Mouse (Mus musculus) embryonic facial prominence, embryonic 13.5 days (tissue): ENCODE results near the gene Atp10a. TPM values are rescaled to one million over a fixed set of nuclear protein-coding genes. Genes with fewer than 3 reads are reported as not detected.

Experiments used
- ATAC-seq: fragments of 200-750 bp; cut with Nextera tagmentation; 2 replicates; pipeline ENCODE4 v1.8.0; 2017; ENCODE audit warnings: low read depth; ENCODE audit not compliant: insufficient number of reproducible peaks, insufficient read depth, low FRiP score, low TSS enrichment
- H3K27ac ChIP-seq: fragments of 300-500 bp; sonication (generic); 2 replicates; pipeline ENCODE4 v1.5.1; 2015; ENCODE audit warnings: moderate library complexity, mild to moderate bottlenecking, inconsistent platforms
- H3K27me3 ChIP-seq: fragments of 300-500 bp; sonication (generic); 2 replicates; pipeline ENCODE4 v1.6.1; 2015; ENCODE audit warnings: mild to moderate bottlenecking, inconsistent platforms
- H3K36me3 ChIP-seq: fragments of 300-500 bp; sonication (generic); 2 replicates; pipeline ENCODE4 v1.6.1; 2015; ENCODE audit warnings: mild to moderate bottlenecking, inconsistent platforms
- H3K4me1 ChIP-seq: fragments of 300-500 bp; sonication (generic); 2 replicates; pipeline ENCODE4 v1.6.1; 2015; ENCODE audit warnings: inconsistent platforms
- H3K4me2 ChIP-seq: fragments of 300-500 bp; sonication (generic); 2 replicates; pipeline ENCODE4 v1.6.1; 2015; ENCODE audit warnings: moderate library complexity, mild to moderate bottlenecking, inconsistent platforms
- H3K4me3 ChIP-seq: fragments of 300-500 bp; sonication (generic); 2 replicates; pipeline ENCODE4 v1.5.1; 2015; ENCODE audit warnings: mild to moderate bottlenecking, inconsistent platforms
- H3K9ac ChIP-seq: fragments of 300-500 bp; sonication (generic); 2 replicates; pipeline ENCODE4 v1.6.1; 2015; ENCODE audit warnings: mild to moderate bottlenecking, inconsistent platforms
- H3K9me3 ChIP-seq: fragments of 300-500 bp; sonication (generic); 2 replicates; pipeline ENCODE4 v1.6.1; 2016; ENCODE audit warnings: inconsistent platforms
- WGBS: fragments of 180-500 bp; shearing (Covaris S2); methylation state at CpG from one replicate; pipeline ENCODE4 v1.1.7; 2015; ENCODE audit warnings: mixed read lengths; 5-methylcytosine and 5-hydroxymethylcytosine counted together
- polyA plus RNA-seq: library from polyadenylated mRNA; unstranded; fragments of >200 nt; fragmentation: Nextera tagmentation; extraction: Ambion mirVana; gene quantifications from 2 replicates; pipeline ENCODE4 v1.2.1, GENCODE M21; 2015

Gene Atp10a
- polyA plus RNA-seq, 1 experiment from 2014 or later = 2.0 TPM

- H3K27ac ChIP-seq = no peak overlapping the region
- H3K9me3 ChIP-seq = no peaks in the 10 kb centered on the region
- no peak overlapping the region for H3K9ac ChIP-seq
- H3K4me2 ChIP-seq = no peak overlapping the region
- 72% methylated on average over 6 of the region's 6 CpGs for WGBS
- no peaks in the 10 kb centered on the region for H3K36me3 ChIP-seq
- ATAC-seq = no peak
- H3K4me1 ChIP-seq = peaks cover 8% of the 10 kb centered on the region; the same call in 1 of the 2 replicates
- no peak overlapping the region for H3K4me3 ChIP-seq
- no peaks in the 10 kb centered on the region for H3K27me3 ChIP-seq
Observed at GRCm38 (mm10) chr7:58690997-58691596, 35.1 kb downstream of the Atp10a start.

- Histone ChIP-seq H3K4me2 (no peak overlapping the region), H3K9me3 (no peaks in the 10 kb centered on the region), H3K4me1 (peaks cover 8% of the 10 kb centered on the region; the same call in 1 of the 2 replicates), H3K36me3 (no peaks in the 10 kb centered on the region), H3K9ac (no peak overlapping the region), H3K27ac (no peak overlapping the region), H3K4me3 (no peak overlapping the region), H3K27me3 (no peaks in the 10 kb centered on the region)
- 70% methylated on average over 2 of the region's 2 CpGs for WGBS
- no peak for ATAC-seq
Observed at GRCm38 (mm10) chr7:58692704-58693103, 36.7 kb downstream of the Atp10a start.

- H3K27me3 ChIP-seq = no peaks in the 10 kb centered on the region
- H3K9me3 ChIP-seq = no peaks in the 10 kb centered on the region
- WGBS = 55% methylated on average over 3 of the region's 3 CpGs
- no peaks in the 10 kb centered on the region for H3K36me3 ChIP-seq
- no peak overlapping the region for H3K9ac ChIP-seq
- no peak overlapping the region for H3K4me3 ChIP-seq
- no peak for ATAC-seq
- H3K4me1 ChIP-seq = peaks cover 8% of the 10 kb centered on the region; the same call in 1 of the 2 replicates
- no peak overlapping the region for H3K27ac ChIP-seq
- no peak overlapping the region for H3K4me2 ChIP-seq
Observed at GRCm38 (mm10) chr7:58693342-58693741, 37.4 kb downstream of the Atp10a start.

GRCm38 (mm10) chr7:58695661-58696060 lies 39.7 kb downstream of the Atp10a start:
- Histone ChIP-seq H3K4me3 (no peak overlapping the region), H3K27me3 (no peaks in the 10 kb centered on the region), H3K4me2 (no peak overlapping the region), H3K27ac (no peak overlapping the region), H3K36me3 (no peaks in the 10 kb centered on the region), H3K9ac (no peak overlapping the region), H3K4me1 (peaks cover 8% of the 10 kb centered on the region; the same call in 1 of the 2 replicates), H3K9me3 (no peaks in the 10 kb centered on the region)
- no peak for ATAC-seq
- 75% methylated on average over 1 of the region's 1 CpGs for WGBS

GRCm38 (mm10) chr7:58697092-58697491 lies 41.1 kb downstream of the Atp10a start:
- 73% methylated on average over 2 of the region's 2 CpGs for WGBS
- peaks cover 8% of the 10 kb centered on the region; the same call in 1 of the 2 replicates for H3K4me1 ChIP-seq
- H3K36me3 ChIP-seq = no peaks in the 10 kb centered on the region
- H3K27ac ChIP-seq = no peak overlapping the region
- no peak overlapping the region for H3K4me3 ChIP-seq
- H3K9ac ChIP-seq = no peak overlapping the region
- H3K27me3 ChIP-seq = no peaks in the 10 kb centered on the region
- no peaks in the 10 kb centered on the region for H3K9me3 ChIP-seq
- no peak overlapping the region for H3K4me2 ChIP-seq
- ATAC-seq = no peak

- WGBS = 87% methylated on average over 7 of the region's 7 CpGs
- no peak overlapping the region for H3K4me2 ChIP-seq
Observed at GRCm38 (mm10) chr7:58698738-58699442, 42.9 kb downstream of the Atp10a start.

GRCm38 (mm10) chr7:58701311-58701710 lies 45.3 kb downstream of the Atp10a start:
- H3K9me3 ChIP-seq = no peaks in the 10 kb centered on the region
- no peak overlapping the region for H3K4me3 ChIP-seq
- H3K27me3 ChIP-seq = no peaks in the 10 kb centered on the region
- H3K9ac ChIP-seq = no peak overlapping the region
- no peaks in the 10 kb centered on the region for H3K4me1 ChIP-seq
- H3K36me3 ChIP-seq = no peaks in the 10 kb centered on the region
- no peak overlapping the region for H3K4me2 ChIP-seq
- WGBS = 88% methylated on average over 4 of the region's 4 CpGs
- no peak overlapping the region for H3K27ac ChIP-seq
- no peak for ATAC-seq

More at GRCm38 (mm10) chr7:58698738-58699442, 42.9 kb downstream of the Atp10a start:
- H3K27me3 ChIP-seq = no peaks in the 10 kb centered on the region
- H3K4me1 ChIP-seq = no peaks in the 10 kb centered on the region
- H3K27ac ChIP-seq = no peak overlapping the region
- H3K4me3 ChIP-seq = no peak overlapping the region
- ATAC-seq = no peak
- H3K36me3 ChIP-seq = no peaks in the 10 kb centered on the region
- H3K9me3 ChIP-seq = no peaks in the 10 kb centered on the region
- no peak overlapping the region for H3K9ac ChIP-seq

- H3K27me3 ChIP-seq = no peaks in the 10 kb centered on the region
- no peaks in the 10 kb centered on the region for H3K9me3 ChIP-seq
- no peak overlapping the region for H3K9ac ChIP-seq
- no peaks in the 10 kb centered on the region for H3K36me3 ChIP-seq
- no peaks in the 10 kb centered on the region for H3K4me1 ChIP-seq
- 95% methylated on average over 3 of the region's 3 CpGs for WGBS
- H3K4me2 ChIP-seq = no peak overlapping the region
- H3K4me3 ChIP-seq = no peak overlapping the region
- H3K27ac ChIP-seq = no peak overlapping the region
- ATAC-seq = no peak
Observed at GRCm38 (mm10) chr7:58705158-58705557, 49.2 kb downstream of the Atp10a start.

- no peak overlapping the region for H3K4me2 ChIP-seq
- H3K4me3 ChIP-seq = no peak overlapping the region
- H3K27ac ChIP-seq = no peak overlapping the region
- no peaks in the 10 kb centered on the region for H3K4me1 ChIP-seq
- no peaks in the 10 kb centered on the region for H3K9me3 ChIP-seq
- no peaks in the 10 kb centered on the region for H3K36me3 ChIP-seq
- 74% methylated on average over 3 of the region's 3 CpGs for WGBS
- H3K9ac ChIP-seq = no peak overlapping the region
- no peaks in the 10 kb centered on the region for H3K27me3 ChIP-seq
- no peak for ATAC-seq
Observed at GRCm38 (mm10) chr7:58709306-58709705, 53.3 kb downstream of the Atp10a start.

- H3K27ac ChIP-seq = no peak overlapping the region
- 65% methylated on average over 1 of the region's 1 CpGs for WGBS
- no peaks in the 10 kb centered on the region for H3K36me3 ChIP-seq
- H3K27me3 ChIP-seq = no peaks in the 10 kb centered on the region
- ATAC-seq = no peak
- H3K9ac ChIP-seq = no peak overlapping the region
- H3K9me3 ChIP-seq = no peaks in the 10 kb centered on the region
- no peak overlapping the region for H3K4me3 ChIP-seq
- no peaks in the 10 kb centered on the region for H3K4me1 ChIP-seq
- H3K4me2 ChIP-seq = no peak overlapping the region
Observed at GRCm38 (mm10) chr7:58710312-58710711, 54.3 kb downstream of the Atp10a start.

- no peaks in the 10 kb centered on the region for H3K36me3 ChIP-seq
- H3K9me3 ChIP-seq = no peaks in the 10 kb centered on the region
- no peak overlapping the region for H3K4me2 ChIP-seq
- no peak overlapping the region for H3K9ac ChIP-seq
- 82% methylated on average over 7 of the region's 7 CpGs for WGBS
- H3K27ac ChIP-seq = no peak overlapping the region
- no peaks in the 10 kb centered on the region for H3K27me3 ChIP-seq
- H3K4me1 ChIP-seq = peaks cover 7% of the 10 kb centered on the region; the same call in 1 of the 2 replicates
- ATAC-seq = no peak
- H3K4me3 ChIP-seq = no peak overlapping the region
Observed at GRCm38 (mm10) chr7:58711811-58712210, 55.8 kb downstream of the Atp10a start.

GRCm38 (mm10) chr7:58715576-58716144 lies 59.7 kb downstream of the Atp10a start:
- Histone ChIP-seq H3K4me3 (no peak overlapping the region), H3K9me3 (no peaks in the 10 kb centered on the region), H3K9ac (no peak overlapping the region), H3K4me1 (peaks cover 7% of the 10 kb centered on the region; the same call in 1 of the 2 replicates), H3K36me3 (no peaks in the 10 kb centered on the region), H3K27me3 (no peaks in the 10 kb centered on the region), H3K27ac (no peak overlapping the region), H3K4me2 (no peak overlapping the region)
- ATAC-seq = no peak
- WGBS = 50% methylated on average over 1 of the region's 1 CpGs
